Mouse (Mus musculus) gastrocnemius, postnatal 25 days (tissue): Measurements from ENCODE around the gene G0s2. TPM values are rescaled to one million over a fixed set of nuclear protein-coding genes. Genes with fewer than 3 reads are reported as not detected.

Experiments used
- DNase-seq: peaks from one replicate; pipeline ENCODE4 v3.0.0; 2022
- long read RNA-seq, 2 experiments: library from polyadenylated mRNA; stranded (forward); transcript quantifications; one replicate each; pipeline ENCODE4 v2.0.0; 2021
- total RNA-seq, 2 experiments: library from RNA; stranded (reverse); gene quantifications; 1 replicate in 1 of 2; 2 replicates in 1 of 2; pipeline ENCODE4 v1.2.3; 2021

The G0s2 gene
- total RNA-seq, result 10 to 100 TPM; 14.8 to 47.8 TPM
- long read RNA-seq, experiment 1, transcript G0s2-201 (2 exons, 871 nt), result major isoform, 41 of 41 reads
- long read RNA-seq, experiment 1, partial matches to known transcripts, result 0 of 41 reads
- long read RNA-seq, experiment 1, other reads (novel, unspliced or antisense), result 0 of 41 reads
- long read RNA-seq, experiment 2, transcript G0s2-201 (2 exons, 871 nt), result major isoform, 41 of 42 reads
- long read RNA-seq, experiment 2, partial matches to known transcripts, result 1 of 42 reads
- long read RNA-seq, experiment 2, other reads (novel, unspliced or antisense), result 0 of 42 reads

DNA sequence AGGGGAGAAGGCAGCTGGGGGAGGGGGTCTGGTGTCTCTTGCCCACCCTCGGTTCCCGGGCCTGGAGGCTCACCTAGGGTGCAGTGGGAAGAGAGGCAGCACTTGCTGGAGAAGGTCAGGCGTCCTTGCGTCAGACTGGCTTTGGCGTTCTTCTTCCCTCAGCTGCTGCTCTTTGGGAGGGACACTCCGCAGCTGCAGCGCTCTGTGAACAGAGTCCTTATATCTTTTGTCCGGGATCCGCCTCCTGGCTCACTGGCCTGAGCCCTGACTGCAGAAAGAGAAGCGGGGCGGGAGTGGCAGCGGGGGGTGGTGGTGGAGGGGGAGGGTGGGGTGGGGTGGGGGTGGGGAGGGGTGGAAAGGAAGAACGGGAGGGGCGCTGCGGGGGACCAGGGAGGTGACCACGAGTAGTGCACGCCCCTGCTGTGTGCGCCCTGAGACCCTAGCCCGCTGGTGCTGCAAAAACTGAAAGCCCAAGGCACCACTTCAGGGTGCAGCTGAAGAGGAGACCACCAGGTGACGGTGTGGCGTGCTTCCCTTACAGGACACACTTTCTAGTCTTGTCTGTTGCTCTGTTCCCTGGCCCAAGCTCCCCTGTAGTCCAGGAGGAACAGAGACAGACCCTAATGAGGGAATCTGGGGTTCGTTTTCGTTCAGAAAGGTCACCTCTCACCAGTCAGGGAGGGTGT, at the start of gene G0s2:
Gene G0s2 (minus strand): TSS at position 302 of the 686 bp plus-strand sequence.
- peak; percentile 86 for DNase-seq

DNA sequence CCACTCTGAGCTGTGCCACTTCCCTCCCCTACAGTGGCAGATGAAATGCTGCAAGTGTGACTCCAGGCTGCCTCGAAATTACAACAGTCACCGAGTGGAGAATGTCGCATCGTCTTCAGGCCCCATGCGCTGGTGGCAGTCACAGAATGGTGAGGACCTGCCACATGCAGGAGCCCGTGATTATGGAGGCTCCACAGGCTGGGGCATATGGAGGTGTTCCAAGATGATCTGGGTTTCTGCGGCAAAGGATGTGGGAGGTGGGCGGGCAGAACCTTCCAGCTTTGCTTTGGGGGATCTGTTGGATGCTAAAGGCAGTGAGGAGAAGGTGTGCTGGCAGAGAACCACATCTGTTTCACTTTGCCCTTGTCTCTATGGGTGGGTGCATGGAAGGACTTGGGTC, 47.4 kb upstream of the G0s2 start:
- no peak for DNase-seq

DNA sequence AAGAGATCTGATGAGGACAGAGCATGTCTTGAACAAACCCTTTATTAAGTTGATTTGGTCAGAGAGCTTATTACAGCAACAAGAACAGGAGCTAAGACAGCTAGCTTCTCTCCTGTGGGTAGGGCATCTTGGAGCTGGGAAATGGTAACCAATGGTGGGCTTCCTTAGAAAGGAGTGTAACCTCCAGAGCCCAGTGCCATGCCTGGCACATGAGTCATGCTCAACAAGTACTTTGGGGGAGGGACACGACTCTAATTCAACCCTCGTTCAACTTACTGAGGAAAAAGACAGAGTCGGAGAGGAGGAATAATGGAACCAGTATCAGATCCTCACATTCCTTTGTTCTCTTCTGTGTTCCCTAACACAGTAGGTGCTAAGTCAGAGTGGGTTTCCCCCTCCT, 46.7 kb upstream of the G0s2 start:
- no peak for DNase-seq

DNA sequence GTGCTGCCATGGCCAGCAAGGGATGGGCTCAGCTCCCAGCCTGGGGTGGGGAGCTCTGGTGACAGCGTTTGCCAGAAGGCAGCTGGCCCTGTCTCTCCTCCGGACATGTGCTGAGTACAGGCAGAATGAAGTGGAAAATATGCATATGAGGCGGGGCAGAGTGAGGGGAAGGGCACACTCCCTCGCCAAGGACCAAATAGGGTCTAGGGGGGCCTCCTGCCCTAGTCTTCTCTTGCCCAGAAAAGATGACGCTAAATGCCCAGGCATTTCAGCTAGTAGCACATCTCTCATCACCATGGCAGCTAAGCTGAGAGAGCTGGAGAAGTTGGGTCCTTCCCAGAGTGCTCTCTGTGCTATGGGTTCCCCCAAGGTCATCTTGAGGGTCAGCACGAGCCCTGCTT, 44.1 kb upstream of the G0s2 start:
- peak; percentile 91 for DNase-seq

DNA sequence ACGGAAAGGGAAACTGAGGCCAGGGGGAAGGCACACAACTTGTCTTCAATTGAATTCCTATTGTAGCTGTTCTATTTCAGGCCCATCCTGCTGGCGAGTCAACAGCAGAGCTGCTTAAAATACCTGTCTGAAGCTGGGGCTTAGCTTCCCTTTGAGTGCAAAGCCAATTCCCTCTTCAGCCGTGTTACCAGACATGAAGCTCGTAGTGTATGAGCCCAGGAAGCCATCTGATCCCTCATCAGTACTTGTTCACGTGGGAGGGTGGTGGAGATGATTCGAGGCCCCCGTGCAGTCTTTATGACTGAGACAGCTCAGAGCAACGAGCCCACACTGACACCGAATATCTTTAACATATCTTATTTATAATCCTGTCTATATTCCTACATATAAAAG, 43.3 kb upstream of the G0s2 start:
- peak; percentile 47 for DNase-seq

DNA sequence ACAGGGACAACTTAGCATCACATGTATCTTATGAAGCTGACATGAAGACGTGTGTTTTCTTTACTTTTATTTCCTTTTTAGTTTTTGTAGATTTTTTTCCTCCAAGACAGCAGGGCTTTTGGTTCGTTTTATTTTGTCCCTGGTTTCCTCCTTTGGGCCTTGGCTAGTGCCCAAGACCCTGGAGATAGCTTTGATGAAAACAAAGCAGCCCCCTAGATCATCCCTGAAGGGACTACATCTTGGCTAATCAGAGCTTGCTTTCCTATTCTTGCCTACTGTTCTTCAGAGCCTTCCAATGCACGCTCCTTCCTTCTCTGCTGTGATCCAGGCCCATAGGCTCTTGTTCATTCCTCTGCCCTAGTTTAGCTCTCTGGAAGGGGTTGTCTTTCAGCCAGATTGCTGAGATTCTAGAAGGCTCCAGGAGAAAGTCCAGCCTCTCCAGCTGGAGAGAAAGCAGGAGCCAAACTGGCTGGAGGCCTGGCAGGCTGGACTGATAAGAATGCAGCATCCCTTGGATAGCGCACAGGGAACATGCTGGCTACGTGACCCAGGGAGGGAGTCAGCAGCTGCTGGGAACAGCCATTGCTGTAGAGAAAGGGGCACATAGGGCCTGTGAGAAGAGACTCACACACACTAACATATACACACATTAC, 42.8 kb upstream of the G0s2 start:
- peak; percentile 89 for DNase-seq

DNA sequence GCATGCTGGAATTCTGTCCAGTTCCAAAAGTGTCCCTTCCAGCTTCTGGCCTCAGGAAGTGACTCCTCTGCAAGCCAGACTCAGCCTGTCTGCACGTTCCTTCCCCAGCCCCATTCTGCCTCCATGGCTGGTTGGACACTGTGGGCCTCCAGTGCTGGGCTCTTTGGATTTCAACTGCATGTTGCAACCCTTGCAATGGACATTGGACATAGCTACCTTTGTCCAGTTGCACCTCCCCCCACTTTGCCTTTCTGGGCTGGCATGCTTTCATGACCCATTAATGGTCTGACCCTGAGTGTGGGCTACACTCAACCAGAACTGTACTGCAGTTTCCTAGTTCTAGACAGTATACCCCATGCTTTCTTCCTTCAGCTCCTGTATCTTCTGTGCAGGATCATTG, 38.6 kb upstream of the G0s2 start:
- no peak for DNase-seq

DNA sequence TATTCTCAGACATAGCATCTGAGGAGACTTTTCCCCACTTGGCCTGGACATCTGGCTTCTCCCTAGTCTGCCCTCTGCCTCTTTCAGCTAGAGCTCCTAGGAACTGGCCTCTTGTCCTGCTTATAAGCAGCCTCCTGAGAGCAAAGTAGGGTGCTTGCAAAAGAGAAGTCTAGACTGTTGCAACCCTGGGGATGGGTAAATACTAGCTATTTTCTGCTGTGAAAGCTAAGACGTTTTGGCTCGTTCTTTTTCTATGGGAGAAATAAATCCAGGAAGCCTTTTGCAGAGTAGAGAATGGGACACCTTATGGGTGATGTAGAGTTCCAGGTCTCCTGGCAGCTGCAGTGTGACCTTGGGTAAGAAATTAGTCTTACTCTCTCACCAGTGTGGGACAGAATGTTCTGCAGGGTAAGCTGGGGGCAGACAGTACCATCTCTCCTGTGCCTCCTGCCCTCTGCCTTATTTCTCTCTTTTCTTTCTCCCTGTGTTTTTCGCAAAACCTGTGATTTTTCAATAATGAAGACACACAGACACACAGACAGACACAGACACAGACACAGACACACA, 37.6 kb upstream of the G0s2 start:
- no peak for DNase-seq

DNA sequence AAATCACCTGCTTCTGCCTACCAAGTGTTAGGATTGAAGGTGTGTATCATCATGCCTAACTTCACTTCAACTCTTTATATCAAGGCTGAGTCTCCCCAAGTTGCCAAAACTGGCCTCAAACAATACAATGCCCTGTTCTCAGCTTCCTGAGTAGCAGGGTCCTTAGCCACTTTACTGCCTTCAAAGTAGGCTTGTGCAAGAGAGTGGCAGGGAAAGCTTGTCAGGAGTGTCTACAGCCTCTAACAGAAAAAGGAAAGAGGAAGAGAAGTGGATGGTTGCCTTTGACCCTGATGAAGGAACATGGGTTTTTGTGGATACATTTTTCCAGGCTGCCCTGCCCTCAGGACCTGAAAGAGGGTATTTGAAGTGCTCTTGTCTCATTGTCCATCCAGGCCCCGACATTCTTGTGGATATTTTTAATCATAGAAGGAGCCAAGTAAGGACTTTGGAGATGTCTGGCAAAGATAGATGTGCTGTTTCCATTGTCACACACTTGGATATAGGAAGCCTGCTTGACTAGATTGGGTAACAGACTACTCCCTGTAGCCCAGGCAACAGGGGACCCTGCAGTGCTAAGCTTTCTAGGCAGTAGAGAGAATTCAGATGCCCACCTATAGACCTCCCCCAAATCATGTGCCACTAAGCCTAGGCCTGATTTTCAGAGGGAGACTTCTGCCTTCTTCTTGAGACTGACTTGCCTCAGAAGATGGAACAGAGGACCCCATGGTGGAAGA, 36.9 kb upstream of the G0s2 start:
- DNase-seq, result no peak

DNA sequence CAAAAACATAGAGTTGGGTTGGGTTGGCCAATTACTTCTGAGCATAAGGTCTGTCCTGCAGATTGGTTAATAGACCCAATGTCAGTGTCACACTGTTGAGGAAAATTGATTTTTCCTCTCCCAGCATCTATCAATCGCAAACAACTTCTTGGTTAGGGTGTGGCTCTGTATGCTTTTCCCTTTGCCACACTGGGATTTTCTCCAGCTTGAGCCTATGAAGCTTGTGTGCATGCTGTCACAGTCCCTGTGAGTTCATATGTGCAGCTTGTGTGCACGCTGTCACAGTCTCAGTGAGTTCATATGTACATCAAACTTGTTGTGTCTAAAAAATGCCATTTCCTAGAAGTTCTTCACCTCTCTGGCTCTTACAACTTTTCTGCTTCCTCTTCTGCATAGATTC, 33.8 kb upstream of the G0s2 start:
- DNase-seq, result no peak

DNA sequence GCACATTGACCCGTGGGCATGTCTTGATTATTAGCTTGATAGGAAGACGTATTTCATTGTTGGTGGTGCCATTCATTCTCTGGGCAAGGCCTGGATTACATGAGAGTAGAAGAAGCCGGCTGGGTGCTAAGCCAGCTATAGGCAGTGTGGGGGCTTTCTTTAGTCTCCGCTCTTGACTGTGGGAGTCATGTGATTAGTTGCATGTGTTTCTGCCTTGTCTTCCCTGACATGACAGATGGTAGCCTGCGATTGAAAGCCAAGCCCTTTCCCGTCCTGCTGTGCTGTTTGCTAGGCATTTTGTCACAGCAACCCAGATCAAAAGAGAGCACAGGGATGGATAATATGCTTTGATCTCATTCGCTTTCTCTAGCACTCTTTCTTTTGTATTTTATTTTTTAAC, 32.4 kb upstream of the G0s2 start:
- no peak for DNase-seq

DNA sequence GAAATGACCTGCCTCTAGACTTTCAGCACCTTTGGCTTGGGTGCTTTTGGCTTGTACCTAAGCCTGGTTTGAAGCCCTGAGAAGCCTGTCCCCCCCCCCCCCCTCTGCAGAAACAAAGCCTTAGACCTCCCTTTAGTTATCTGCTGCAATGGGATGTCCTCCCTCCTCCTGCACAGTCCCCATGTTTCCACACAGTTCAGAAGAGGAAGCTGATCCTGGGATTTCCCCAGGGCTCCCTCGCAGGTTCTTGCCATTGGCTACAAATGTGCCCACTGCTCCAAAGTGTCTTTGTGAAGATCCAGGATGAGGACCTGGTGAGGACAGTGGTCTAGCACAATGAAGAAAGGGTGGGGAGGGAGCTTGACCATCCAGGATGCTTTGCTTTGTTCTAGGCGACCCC, 30.1 kb upstream of the G0s2 start:
- DNase-seq, result no peak

DNA sequence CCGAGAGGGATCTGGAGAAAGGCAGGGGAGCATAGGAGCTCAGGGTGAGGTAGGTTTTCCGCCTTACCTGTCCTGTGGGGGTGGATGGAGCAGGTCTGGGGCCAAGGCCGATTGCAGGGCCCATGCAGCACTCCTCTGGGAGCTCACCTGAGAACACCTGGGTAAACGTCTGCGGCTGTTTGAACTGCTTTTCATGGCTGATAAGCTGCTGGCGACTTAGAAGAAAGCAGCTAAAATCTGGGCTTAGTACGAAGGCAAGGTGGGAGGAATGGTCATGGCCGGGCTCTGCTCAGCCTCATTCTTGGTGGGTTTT, 29.0 kb upstream of the G0s2 start:
- DNase-seq, result no peak

DNA sequence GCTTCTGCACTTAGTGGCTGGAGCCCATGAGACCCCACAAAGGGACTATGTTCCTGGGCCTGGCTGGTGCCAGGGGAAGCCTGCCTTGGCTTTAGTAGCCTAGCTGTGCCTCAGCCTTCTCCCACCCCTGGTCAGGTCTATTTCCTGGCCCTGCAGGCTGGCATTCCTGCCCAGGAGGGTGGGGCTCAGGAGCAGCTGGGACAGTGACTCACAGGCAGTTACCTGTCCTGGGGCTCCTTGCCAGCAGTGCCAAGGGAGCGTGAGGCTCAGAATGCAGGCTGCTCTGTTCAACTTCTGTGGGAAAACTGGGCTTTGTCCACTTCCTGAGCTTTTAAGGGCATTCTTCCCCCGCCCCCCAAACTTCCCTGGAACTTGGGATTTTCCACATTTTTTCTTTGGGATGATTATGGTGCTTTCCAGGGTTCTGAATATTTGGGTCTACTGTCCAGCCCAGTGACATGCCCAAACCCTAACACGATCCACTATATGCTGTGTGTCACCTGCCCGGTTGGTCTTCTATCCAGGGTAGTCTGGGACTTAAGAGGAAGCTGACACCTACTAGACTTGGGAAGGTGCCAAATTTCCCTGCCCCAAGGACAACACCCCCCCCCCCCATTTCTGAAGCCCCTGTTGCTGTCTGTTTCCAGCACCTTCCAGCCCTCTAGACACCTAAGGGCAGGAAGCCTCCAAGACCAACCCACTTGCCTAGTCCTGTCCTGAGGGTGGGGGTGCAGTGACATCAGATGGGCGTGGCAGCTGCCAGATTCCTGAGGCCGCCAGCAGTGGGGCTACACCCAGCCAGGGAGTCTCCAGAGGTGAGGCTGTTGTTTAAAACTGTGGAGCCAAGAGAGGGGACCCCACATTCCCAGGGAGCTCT, 28.4 kb upstream of the G0s2 start:
- no peak for DNase-seq

DNA sequence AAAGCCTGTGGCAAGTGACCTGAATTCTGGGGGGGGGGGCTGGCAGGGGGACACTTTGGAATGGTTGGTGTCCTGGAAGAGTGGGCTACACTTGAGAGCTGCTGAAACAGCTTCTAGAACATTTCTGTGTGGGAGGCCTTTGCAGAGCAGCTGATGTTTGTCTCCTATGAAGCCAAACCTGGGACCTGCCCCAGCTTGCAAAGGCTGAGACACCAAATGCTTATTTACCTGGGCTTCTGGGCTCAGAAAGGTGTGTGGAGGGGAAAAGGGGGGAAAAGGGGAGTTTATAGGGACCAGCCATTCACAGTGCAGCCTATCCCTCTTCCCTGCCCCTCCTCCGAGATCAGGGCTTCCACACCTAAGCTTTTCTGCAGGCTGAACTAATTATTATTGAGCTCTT, 27.0 kb upstream of the G0s2 start:
- DNase-seq, result no peak

DNA sequence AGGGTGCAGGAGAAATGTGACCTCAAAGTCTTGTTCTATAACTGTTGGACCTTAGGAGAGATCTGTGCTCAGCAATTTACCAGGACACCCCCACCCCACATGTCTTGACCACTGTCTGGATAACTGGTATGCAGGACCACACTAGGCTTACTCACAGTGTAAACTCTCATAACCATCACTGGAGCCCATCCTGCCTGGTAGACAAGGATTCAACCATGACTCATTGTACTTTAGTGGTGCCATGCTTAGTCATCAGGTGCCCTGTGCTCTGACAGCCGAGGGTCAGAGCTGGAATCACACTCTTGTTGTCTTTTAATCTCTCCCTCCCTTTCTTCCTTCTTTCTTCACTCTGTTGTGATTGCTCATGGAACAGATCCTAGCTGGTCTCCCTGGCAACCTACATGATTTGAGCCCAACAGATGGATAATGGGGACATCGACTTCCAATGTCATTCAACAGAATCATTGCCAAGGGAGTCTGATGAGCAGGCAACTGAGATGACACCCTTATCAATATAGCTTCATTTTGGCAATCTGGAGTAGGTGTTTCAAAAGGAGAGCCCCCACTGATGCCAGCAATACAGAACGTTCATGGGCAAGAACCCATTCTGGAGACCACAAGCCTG, 25.2 kb upstream of the G0s2 start:
- DNase-seq, result no peak

DNA sequence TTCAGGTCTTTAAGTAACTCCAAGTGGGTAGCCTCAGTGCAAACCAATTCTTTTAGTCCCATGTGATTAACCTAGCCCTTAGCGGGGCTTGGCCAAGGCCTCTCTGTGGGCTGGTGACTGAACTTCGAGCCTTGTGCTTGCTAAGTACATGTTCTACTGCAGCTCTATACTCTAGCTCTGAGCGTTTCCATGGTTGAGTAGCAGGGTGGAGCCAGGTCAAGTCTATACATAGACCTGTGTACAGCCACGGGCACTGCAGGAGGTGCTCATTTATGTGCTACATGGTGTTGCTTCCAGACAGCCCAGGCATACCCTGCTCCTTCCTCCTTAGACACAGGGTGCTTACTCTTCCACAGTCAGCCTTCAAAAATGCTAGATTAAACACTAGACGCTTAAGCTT, 22.9 kb upstream of the G0s2 start:
- DNase-seq, result no peak

DNA sequence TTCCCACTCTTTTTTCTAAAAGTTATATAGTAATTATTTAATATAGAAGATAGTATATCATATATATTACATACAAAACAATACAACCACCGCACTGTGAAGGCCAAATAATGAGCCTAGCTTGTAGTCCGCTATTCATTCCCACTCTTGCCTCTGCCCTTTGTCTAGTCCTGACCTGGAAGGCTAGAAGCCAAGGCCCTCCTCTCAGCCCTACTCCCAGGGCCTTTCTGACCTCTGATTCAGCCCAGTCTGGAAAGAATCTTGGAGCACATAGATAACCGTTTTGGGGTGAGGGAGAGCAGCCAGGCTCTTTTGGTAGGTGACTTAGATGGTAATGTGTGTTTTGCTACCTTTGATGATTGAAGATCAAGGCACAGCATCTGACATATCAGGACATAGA, 20.9 kb upstream of the G0s2 start:
- no peak for DNase-seq

DNA sequence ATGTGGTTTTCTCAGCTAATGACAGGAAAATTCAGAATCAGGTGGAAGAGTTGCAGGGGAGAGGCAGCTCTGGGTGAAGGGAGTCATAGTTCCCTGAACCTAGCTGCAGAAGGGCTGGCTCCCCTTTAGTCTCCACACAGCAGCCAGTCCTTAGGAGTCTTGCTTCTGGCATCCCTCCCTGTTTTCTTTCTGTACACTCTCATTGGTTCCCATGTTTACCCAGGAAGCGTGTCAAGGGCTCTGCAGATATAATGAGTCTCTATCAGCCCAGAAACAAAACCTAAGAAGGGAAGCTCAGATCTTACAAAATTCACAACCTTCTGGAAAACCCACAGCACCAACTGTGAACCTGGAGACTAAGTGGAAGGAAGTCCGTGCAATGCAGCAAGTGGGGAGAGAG, 20.0 kb upstream of the G0s2 start:
- DNase-seq, result no peak

DNA sequence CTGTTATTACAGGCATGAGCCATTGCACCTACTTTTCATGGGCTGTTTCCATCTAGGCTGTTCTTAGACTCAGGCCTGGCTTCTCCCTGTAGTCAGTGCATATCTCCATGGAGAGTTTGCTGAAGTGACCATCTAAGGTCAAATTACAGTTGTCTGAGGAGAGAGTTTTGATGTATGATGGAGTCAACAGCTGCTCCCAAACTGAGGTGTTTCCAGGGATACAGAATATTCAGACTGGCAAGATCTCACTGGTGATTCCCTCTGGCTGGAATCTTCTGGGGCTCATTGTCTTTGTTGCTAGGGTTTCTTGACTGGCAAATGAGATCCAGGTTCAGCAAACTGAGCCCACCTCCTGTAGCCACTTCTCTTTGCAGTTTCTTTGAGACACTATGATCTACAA, 17.7 kb upstream of the G0s2 start:
- DNase-seq, result no peak

DNA sequence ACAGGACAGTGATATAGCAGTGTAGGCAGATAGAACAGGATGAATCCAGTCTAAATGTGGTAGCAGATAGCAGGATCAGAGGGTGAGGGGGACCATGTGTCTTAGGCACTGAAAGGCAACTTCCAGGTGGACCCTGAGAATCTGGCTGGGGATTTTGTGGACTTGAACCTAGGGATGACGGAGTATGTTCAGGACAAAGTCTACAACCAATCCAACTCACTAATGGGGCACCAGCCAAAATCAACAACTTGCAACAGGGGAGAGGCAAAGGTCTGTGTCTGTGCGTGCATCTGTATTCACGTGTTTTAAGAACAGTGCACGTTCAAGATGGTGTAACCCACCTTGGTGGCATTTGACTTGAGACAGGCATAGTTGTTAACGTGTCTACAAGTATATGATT, 16.9 kb upstream of the G0s2 start:
- no peak for DNase-seq
